Mouse (Mus musculus) liver, adult 2 months (tissue): ENCODE data around the gene Nxpe5. TPM values are rescaled to one million over a fixed set of nuclear protein-coding genes. Genes with fewer than 3 reads are reported as not detected.
A peak's percentile ranks its signal among the peaks of the same experiment; 100 is the strongest.

Experiments used
- DNase-seq: peaks from one replicate; pipeline ENCODE4 v3.0.0-alpha.2; 2011; ENCODE audit warnings: low read depth, low spot score; ENCODE audit errors: extremely low read depth
- H3K27ac ChIP-seq: fragments of 200-500 bp; replicated peaks from 2 replicates; pipeline ENCODE4 v1.5.1; 2012; ENCODE audit warnings: low read depth, mild to moderate bottlenecking, control low read depth, inconsistent platforms, low read length; ENCODE audit not compliant: insufficient read depth
- H3K27me3 ChIP-seq: fragments of 200-500 bp; 2 replicates; pipeline ENCODE4 v1.6.1; 2012; ENCODE audit warnings: mild to moderate bottlenecking, moderate library complexity, low read length, inconsistent platforms; ENCODE audit not compliant: control insufficient read depth, insufficient read depth
- H3K36me3 ChIP-seq: fragments of 200-500 bp; 2 replicates; pipeline ENCODE4 v1.6.1; 2012; ENCODE audit warnings: low read length, inconsistent platforms; ENCODE audit not compliant: control insufficient read depth, insufficient read depth
- H3K4me1 ChIP-seq: fragments of 200-500 bp; 2 replicates; pipeline ENCODE4 v1.6.1; 2011; ENCODE audit warnings: low read length; ENCODE audit not compliant: control insufficient read depth, insufficient read depth
- H3K4me3 ChIP-seq: fragments of 200-500 bp; 2 replicates; pipeline ENCODE4 v1.5.1; 2011; ENCODE audit warnings: low read depth, mild to moderate bottlenecking, control low read depth, low read length, moderate library complexity; ENCODE audit not compliant: insufficient read depth
- H3K79me2 ChIP-seq: fragments of 200-500 bp; 2 replicates; pipeline ENCODE4 v1.6.1; 2012; ENCODE audit warnings: inconsistent platforms, mild to moderate bottlenecking, low read length, moderate library complexity; ENCODE audit not compliant: control insufficient read depth, insufficient read depth
- H3K9ac ChIP-seq: fragments of 200-500 bp; 2 replicates; pipeline ENCODE4 v1.6.1; 2012; ENCODE audit warnings: low read depth, mild to moderate bottlenecking, control low read depth, inconsistent platforms, low read length
- CTCF ChIP-seq: fragments of 200-500 bp; IDR thresholded peaks from 2 replicates; pipeline ENCODE4 v1.5.1; 2011; ENCODE audit warnings: low read depth, low read length, control low read depth
- POLR2A ChIP-seq: fragments of 200-500 bp; IDR thresholded peaks from 2 replicates; pipeline ENCODE4 v1.6.1; 2011; ENCODE audit warnings: low read length, control low read depth; ENCODE audit not compliant: insufficient read depth; ENCODE audit errors: extremely low read depth
- WGBS: fragments of 180-500 bp; shearing (Covaris S2); methylation state at CpG from one replicate; pipeline ENCODE4 v1.1.7; 2018; 5-methylcytosine and 5-hydroxymethylcytosine counted together
- polyA plus RNA-seq: library from polyadenylated mRNA; depleted of rRNA; stranded (reverse); fragments of >200 nt; gene quantifications from 2 replicates; pipeline ENCODE4 v1.2.3, GENCODE M21; 2012
- total RNA-seq: library from RNA; depleted of rRNA; stranded (reverse); fragments of >200 nt; gene quantifications from 2 replicates; pipeline ENCODE4 v1.2.3, GENCODE M21; 2014

The Nxpe5 gene
- total and polyA plus RNA-seq, 2 experiments, result 0.07 TPM; not detected in 1

DNA sequence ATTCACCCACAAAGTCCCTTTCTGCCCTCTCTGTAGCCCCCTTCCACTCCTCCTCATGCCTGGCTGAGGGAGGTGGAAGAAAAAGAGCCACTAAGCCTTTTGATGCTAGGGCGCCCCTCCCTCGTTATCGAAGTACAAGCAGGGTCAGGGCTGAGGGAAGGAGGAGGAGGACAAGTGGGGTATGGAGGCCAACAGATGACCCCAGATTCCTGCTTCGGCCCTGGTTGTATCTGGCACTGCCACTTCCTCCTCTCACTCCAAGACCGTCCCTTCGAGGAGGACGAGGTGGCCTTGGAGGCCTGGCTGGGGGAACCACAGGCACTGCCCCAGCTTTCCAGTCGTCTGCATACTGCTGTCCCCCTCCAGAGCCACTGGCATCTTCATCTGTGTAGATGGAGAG is 48.5 kb downstream of the Nxpe5 start:
- Histone ChIP-seq H3K9ac (no peak overlapping the region), H3K36me3 (no peaks in the 10 kb centered on the region), H3K4me3 (no peak overlapping the region), H3K27me3 (peaks cover 5% of the 10 kb centered on the region; the same call in 1 of the 2 replicates), H3K79me2 (no peaks in the 10 kb centered on the region), H3K4me1 (no peaks in the 10 kb centered on the region), H3K27ac (no peak overlapping the region)
- TF ChIP-seq CTCF (no peak), POLR2A (no peak)
- 81% methylated on average over 8 of the region's 8 CpGs for WGBS
- no peak for DNase-seq

DNA sequence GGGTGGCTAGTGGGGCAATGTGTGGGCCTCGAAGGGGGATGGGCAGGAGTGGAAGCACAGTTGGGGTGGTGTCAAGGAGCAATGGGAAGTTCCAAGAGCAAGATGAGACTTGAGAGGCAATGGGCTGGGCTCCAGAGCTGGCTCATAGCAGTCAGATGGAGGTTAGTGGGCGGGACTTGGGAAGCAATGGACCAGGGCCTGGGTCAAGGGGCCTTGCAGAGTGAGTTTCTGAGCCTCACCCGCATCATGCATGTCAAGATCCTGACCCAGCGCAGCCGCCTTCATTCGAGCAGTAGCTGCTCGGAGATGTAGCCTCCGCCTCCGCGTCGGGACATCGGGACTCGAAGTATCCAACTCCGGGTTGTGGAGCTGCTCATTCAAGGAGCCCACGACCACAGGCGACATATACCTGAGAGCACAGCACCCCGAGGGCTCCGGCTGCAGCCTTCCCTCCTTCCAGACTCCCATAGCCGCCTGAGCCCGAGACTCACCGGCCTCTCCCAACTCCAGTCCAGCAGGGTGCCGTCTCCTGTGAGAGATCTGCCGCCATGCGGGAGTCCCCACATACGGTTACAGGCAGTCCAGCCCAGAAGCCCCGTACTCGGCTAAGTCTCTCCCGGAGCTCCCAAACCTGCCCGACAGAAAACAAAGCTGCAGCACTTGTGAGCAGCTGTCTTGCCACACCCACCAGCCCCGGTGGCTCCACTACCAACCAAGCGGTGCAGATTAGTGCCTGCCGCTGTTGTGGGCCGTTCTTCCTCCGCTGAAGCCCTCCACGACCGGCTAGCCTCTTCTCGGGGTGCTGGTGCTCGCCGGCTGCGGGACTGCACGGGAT is 49.7 kb downstream of the Nxpe5 start:
- TF ChIP-seq POLR2A (no peak), CTCF (no peak)
- 62% methylated on average over 41 of the region's 41 CpGs for WGBS
- Histone ChIP-seq H3K4me3 (no peak overlapping the region), H3K27me3 (peaks cover 5% of the 10 kb centered on the region; the same call in 1 of the 2 replicates), H3K4me1 (no peaks in the 10 kb centered on the region), H3K9ac (no peak overlapping the region), H3K36me3 (no peaks in the 10 kb centered on the region), H3K79me2 (no peaks in the 10 kb centered on the region), H3K27ac (no peak overlapping the region)
- no peak for DNase-seq

DNA sequence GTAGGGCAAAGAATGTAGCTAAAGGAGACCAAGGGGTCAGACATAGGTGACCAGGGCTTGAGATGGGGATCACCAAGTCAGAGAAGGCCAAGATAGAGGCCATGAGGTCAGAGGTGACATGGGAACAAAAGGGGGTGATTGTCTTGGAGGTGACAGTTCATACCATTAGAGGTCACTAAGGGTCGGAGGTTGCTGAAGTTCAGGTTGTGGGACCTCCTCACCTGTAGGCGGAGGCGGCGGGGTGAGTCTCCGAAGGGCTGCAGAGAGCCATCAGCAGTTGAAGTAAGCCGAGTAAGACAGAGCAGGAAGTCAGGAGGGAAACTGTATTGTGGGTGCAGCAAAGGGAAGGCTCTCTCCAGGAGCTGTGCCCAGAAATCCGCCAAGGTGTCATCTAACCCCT is 52.3 kb downstream of the Nxpe5 start:
- Histone ChIP-seq H3K36me3 (no peaks in the 10 kb centered on the region), H3K4me1 (no peaks in the 10 kb centered on the region), H3K79me2 (no peaks in the 10 kb centered on the region), H3K27ac (no peak overlapping the region), H3K27me3 (no peaks in the 10 kb centered on the region), H3K9ac (no peak overlapping the region), H3K4me3 (no peak overlapping the region)
- 97% methylated on average over 7 of the region's 7 CpGs for WGBS
- no peak for DNase-seq
- TF ChIP-seq CTCF, result no peak
- no peak for TF ChIP-seq POLR2A

DNA sequence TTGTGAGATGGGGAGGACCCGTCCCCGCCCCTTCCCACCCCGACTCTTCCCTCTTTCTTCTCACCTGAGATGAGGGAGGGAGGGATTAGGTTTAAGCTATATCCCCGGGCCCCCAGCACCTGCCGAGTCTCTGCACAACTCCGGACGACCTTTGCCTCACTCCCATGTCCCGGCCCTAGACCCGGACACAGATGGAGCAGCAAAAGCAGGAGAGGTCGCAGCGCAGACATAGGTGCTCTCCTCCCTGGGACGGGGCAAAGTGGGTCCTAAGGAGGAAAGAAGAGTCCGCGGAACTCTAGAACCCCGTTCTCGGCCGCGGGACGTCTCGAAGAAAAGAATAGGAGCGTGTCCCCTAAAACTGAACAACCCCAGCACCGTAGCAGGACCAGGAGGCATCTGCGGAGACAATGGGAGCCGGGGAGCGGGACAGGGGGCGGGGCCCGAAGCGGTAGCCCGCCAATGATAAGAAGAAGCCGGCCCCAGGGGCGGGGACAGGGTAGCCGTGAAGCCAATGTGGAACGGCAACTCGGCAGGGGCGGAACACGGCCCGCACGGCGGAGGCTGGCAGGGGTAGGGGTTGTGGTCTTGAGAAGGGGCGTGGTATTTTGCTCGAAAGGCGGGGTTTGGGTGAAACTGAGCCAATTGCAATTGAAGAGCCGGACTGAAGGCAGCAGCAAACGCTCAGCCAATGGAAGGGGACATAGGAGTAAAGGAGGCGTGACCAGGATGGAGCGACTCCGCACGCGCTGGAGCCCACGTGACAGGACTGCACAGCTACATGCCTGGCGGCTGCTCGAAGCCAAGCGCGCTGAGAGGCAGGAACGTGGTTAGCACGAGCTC is 54.1 kb downstream of the Nxpe5 start, which contains the start of the genes Gm43720, Gpc2 and Stag3:
Gm43720 (minus strand) TSS at position 374 of the 840 bp plus-strand sequence.
Gpc2 (minus strand) TSS at position 421 of the 840 bp plus-strand sequence.
Stag3 (plus strand) TSS at position 656 of the 840 bp plus-strand sequence.
- Histone ChIP-seq H3K27ac (no peak within 1 kb of the TSS), H3K36me3 (no peaks in the 10 kb centered on the region), H3K9ac (no peak within 1 kb of the TSS), H3K4me3 (peak within 1 kb of the TSS; percentile 8; the same call in 1 of the 2 replicates), H3K27me3 (no peaks in the 10 kb centered on the region), H3K4me1 (no peaks in the 10 kb centered on the region), H3K79me2 (no peaks in the 10 kb centered on the region)
- DNase-seq, result peak; percentile 67
- TF ChIP-seq POLR2A, result no peak
- TF ChIP-seq CTCF, result no peak
- WGBS, result 2% methylated on average over 56 of the region's 56 CpGs

DNA sequence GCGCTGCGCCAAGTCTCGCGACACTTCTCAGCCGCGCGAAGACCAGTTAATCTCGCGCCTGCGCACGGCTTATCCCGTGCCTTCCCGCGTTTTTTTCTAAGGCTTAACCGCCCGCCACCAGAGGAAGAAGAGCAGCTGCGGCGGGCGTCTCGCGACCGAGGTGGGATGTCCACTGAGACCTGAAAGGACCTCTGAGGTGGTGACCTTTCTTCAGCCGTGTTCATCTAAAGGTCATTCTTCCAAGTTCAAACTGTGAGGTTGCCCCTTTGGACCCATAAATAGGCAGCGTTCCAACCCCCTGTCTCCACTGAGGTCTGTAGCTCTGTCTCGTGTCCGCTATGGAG is 54.7 kb downstream of the Nxpe5 start:
- Histone ChIP-seq H3K4me3 (peak overlapping the region; percentile 3; the same call in 1 of the 2 replicates), H3K27me3 (no peaks in the 10 kb centered on the region), H3K79me2 (no peaks in the 10 kb centered on the region), H3K4me1 (no peaks in the 10 kb centered on the region), H3K27ac (no peak overlapping the region), H3K36me3 (no peaks in the 10 kb centered on the region), H3K9ac (no peak overlapping the region)
- DNase-seq, result no peak
- TF ChIP-seq CTCF, result no peak
- TF ChIP-seq POLR2A, result no peak
- WGBS, result 24% methylated on average over 26 of the region's 26 CpGs
